8 mouse cellular contexts compared by ENCODE assay signal in genomic region chr9:31281011-31281662, GRCm38 (mm10). TPM values are rescaled to one million over a fixed set of nuclear protein-coding genes. Genes with fewer than 3 reads are reported as not detected.
A peak's percentile ranks its signal among the peaks of the same experiment; 100 is the strongest.
DNase-seq lines count a peak whose midpoint lies in the region; ATAC-seq and TF ChIP-seq lines count a peak whose summit lies in the region.

No protein-coding gene starts in this region.

- H3K4me2 ChIP-seq in forebrain, postnatal 0 days (ENCODE audit: low read depth) = peak overlapping the region; percentile 78
- peak overlapping the region; percentile 80 for H3K4me2 ChIP-seq in hindbrain, postnatal 0 days (ENCODE audit: low read depth, low read length)
- H3K4me2 ChIP-seq in liver, embryonic 11.5 days = peak overlapping the region; percentile 85
- H3K4me2 ChIP-seq in myocyte (ENCODE audit: low read depth) = peak overlapping the region; percentile 79

- H3K4me3 ChIP-seq in forebrain, postnatal 0 days (ENCODE audit: low read depth, low read length) = peak overlapping the region; percentile 79
- H3K4me3 ChIP-seq in hindbrain, postnatal 0 days (ENCODE audit: low read length) = peak overlapping the region; percentile 85
- H3K4me3 ChIP-seq in liver, embryonic 11.5 days (ENCODE audit: low read depth, low read length) = peak overlapping the region; percentile 81
- H3K4me3 ChIP-seq in myocyte = peak overlapping the region; percentile 52

- peaks cover 20% of the 10 kb centered on the region for H3K79me2 ChIP-seq in myocyte (ENCODE audit: control insufficient read depth, insufficient read depth)

- peak; percentile 87 for DNase-seq in ovary, postnatal 36 days (ENCODE audit: low spot score)
- DNase-seq in ovary, postnatal 14 days (ENCODE audit: low spot score) = no peak
- peak; percentile 44 for DNase-seq in c-Kit-positive CD71-positive TER-119-negative erythroid progenitor cells, embryonic 14.5 days (ENCODE audit: low read depth)
- DNase-seq in forebrain, postnatal 0 days = peak; percentile 76
- peak; percentile 81 for DNase-seq in hindbrain, postnatal 0 days (ENCODE audit: low spot score)
- DNase-seq in liver, embryonic 11.5 days (ENCODE audit: low spot score) = peak; percentile 82
- DNase-seq in T-cell, adult 2 months (ENCODE audit: low spot score) = no peak

- H3K36me3 ChIP-seq in forebrain, postnatal 0 days (ENCODE audit: insufficient read depth) = 0 out of 2 replicates have a peak, but pooled peaks cover 3% of the 10 kb centered on the region
- H3K36me3 ChIP-seq in hindbrain, postnatal 0 days (ENCODE audit: insufficient read depth, low read length) = no peaks in the 10 kb centered on the region
- no peaks in the 10 kb centered on the region; the same call in 1 of the 2 replicates for H3K36me3 ChIP-seq in liver, embryonic 11.5 days (ENCODE audit: control insufficient read depth, insufficient read depth, low read length)
- H3K36me3 ChIP-seq in myocyte (ENCODE audit: control insufficient read depth, insufficient read depth) = no peaks in the 10 kb centered on the region

- peak overlapping the region; percentile 98 for H3K27ac ChIP-seq in forebrain, postnatal 0 days (ENCODE audit: low read depth, low read length)
- H3K27ac ChIP-seq in hindbrain, postnatal 0 days = peak overlapping the region; percentile 100
- H3K27ac ChIP-seq in liver, embryonic 11.5 days (ENCODE audit: low read depth, low read length) = peak overlapping the region; percentile 97

- H3K9ac ChIP-seq in forebrain, postnatal 0 days = peak overlapping the region; percentile 97
- peak overlapping the region; percentile 99 for H3K9ac ChIP-seq in hindbrain, postnatal 0 days (replicated peaks; ENCODE audit: low read length)
- peak overlapping the region; percentile 97 for H3K9ac ChIP-seq in liver, embryonic 11.5 days (ENCODE audit: low read depth, low read length)

- under 1% methylated on average over 40 of the region's 63 CpGs for WGBS in forebrain, postnatal 0 days
- whole genome bisulfite sequencing in hindbrain, postnatal 0 days = under 1% methylated on average over 61 of the region's 63 CpGs
- WGBS in liver, embryonic 11.5 days = under 1% methylated on average over 61 of the region's 63 CpGs

- H3K27me3 ChIP-seq in forebrain, postnatal 0 days (ENCODE audit: insufficient read depth, low read length) = no peaks in the 10 kb centered on the region
- H3K27me3 ChIP-seq in hindbrain, postnatal 0 days (ENCODE audit: insufficient read depth, low read length) = no peaks in the 10 kb centered on the region
- H3K27me3 ChIP-seq in liver, embryonic 11.5 days (replicated peaks; ENCODE audit: control insufficient read depth, insufficient read depth, low read length) = no peaks in the 10 kb centered on the region
- no peaks in the 10 kb centered on the region for H3K27me3 ChIP-seq in myocyte (ENCODE audit: control insufficient read depth, insufficient read depth, insufficient read length)

- ATAC-seq in forebrain, postnatal 0 days = peak; percentile 44
- ATAC-seq in hindbrain, postnatal 0 days = peak; percentile 73
- peak; percentile 59 for ATAC-seq in liver, embryonic 11.5 days (replicated peaks; ENCODE audit: low FRiP score)

- peak overlapping the region; percentile 79 for H3ac ChIP-seq in myocyte (ENCODE audit: control insufficient read depth, insufficient read length)

- TF ChIP-seq CTCF in forebrain, postnatal 0 days (IDR thresholded peaks at IDR 0.05; ENCODE audit: low read depth) = no peak
- no peak for TF ChIP-seq CTCF in hindbrain, postnatal 0 days (IDR thresholded peaks at IDR 0.05; ENCODE audit: low read depth)

- TF ChIP-seq POLR2A in myocyte (IDR thresholded peaks at IDR 0.05; ENCODE audit: insufficient read length, low read depth) = peak; percentile 70

- no peaks in the 10 kb centered on the region for H3K9me3 ChIP-seq in forebrain, postnatal 0 days (ENCODE audit: low read length)
- no peaks in the 10 kb centered on the region for H3K9me3 ChIP-seq in hindbrain, postnatal 0 days (ENCODE audit: low read length)
- no peaks in the 10 kb centered on the region for H3K9me3 ChIP-seq in liver, embryonic 11.5 days (ENCODE audit: control insufficient read depth, low read length)

- peaks cover 12% of the 10 kb centered on the region; the same call in 1 of the 2 replicates for H3K4me1 ChIP-seq in forebrain, postnatal 0 days (ENCODE audit: insufficient read depth)
- peaks cover 13% of the 10 kb centered on the region for H3K4me1 ChIP-seq in hindbrain, postnatal 0 days (ENCODE audit: insufficient read depth, low read length)
- H3K4me1 ChIP-seq in liver, embryonic 11.5 days (replicated peaks; ENCODE audit: control insufficient read depth, insufficient read depth, low read length) = peaks cover 35% of the 10 kb centered on the region

TF ChIP-seq in myocyte, 11 proteins besides CTCF, POLR2A, EP300 and RAD21:
- TF ChIP-seq MYOD1 (IDR thresholded peaks at IDR 0.05; ENCODE audit: control insufficient read depth in 1 of 3, insufficient read length in 2 of 3, low read depth in 2 of 3) (no peak), POLR2AphosphoS2 (IDR thresholded peaks at IDR 0.05; ENCODE audit: insufficient read length, low read depth) (peak; percentile 11), REST (IDR thresholded peaks at IDR 0.05; ENCODE audit: insufficient read depth, insufficient read length) (no peak), USF1 (IDR thresholded peaks at IDR 0.05; ENCODE audit: low read depth) (no peak), TCF12 (IDR thresholded peaks at IDR 0.05; ENCODE audit: insufficient read depth, poor library complexity, severe bottlenecking) (no peak)

RNA-seq across cellular contexts. Expression of gene Prdm10, which starts 0.8 kb away (rescaled TPM):
- total RNA-seq in forebrain, postnatal 0 days (2014; rRNA removed) = 13.2 and 16.0 TPM in 2 replicates
- polyA plus RNA-seq in forebrain, postnatal 0 days (2015; fragmentation: Nextera tagmentation; extraction: Ambion mirVana) = 3.4 and 5.1 TPM in 2 replicates
- total RNA-seq in hindbrain, postnatal 0 days (2014; rRNA removed) = 12.8 and 13.9 TPM in 2 replicates
- polyA plus RNA-seq in hindbrain, postnatal 0 days (2015; fragmentation: Nextera tagmentation; extraction: Ambion mirVana) = 4.2 and 4.8 TPM in 2 replicates
- 5.7 and 6.5 TPM in 2 replicates for polyA plus RNA-seq in liver, embryonic 11.5 days (2014; fragmentation: Nextera tagmentation; extraction: Ambion mirVana)
- polyA plus RNA-seq in myocyte (2012; fragmentation: generic; extraction: Trizol) = 1.9 TPM

Comparison
In these comparisons a context has a peak if more than half of its experiments do, and no peak if none do; other contexts are left out.
1. DNase-seq: peak in ovary, postnatal 36 days (single experiment), c-Kit-positive CD71-positive TER-119-negative erythroid progenitor cells, embryonic 14.5 days (single experiment), forebrain, postnatal 0 days (single experiment), hindbrain, postnatal 0 days (single experiment) and liver, embryonic 11.5 days (single experiment); none in ovary, postnatal 14 days (single experiment) and T-cell, adult 2 months (single experiment).
2. Peak in every context shown above with its lines, with median percentiles within 50 percentile points of each other: ATAC-seq, H3K27ac ChIP-seq, H3K4me2 ChIP-seq, H3K4me3 ChIP-seq and H3K9ac ChIP-seq.